Mouse (Mus musculus) stomach, postnatal 0 days (tissue): ENCODE results near the gene Hist1h2bg. TPM values are rescaled to one million over a fixed set of nuclear protein-coding genes. Genes with fewer than 3 reads are reported as not detected.

ENCODE experiments used
- ATAC-seq: fragments of 200-750 bp; cut with Nextera tagmentation; 2 replicates; pipeline ENCODE4 v1.8.0; 2017; ENCODE audit not compliant: low FRiP score, low TSS enrichment
- DNase-seq: peaks from one replicate; pipeline ENCODE4 v3.0.0-alpha.2; 2016; ENCODE audit warnings: low spot score
- H3K27ac ChIP-seq: fragments of 300-500 bp; sonication (generic); replicated peaks from 2 replicates; pipeline ENCODE4 v1.5.1; 2014; ENCODE audit warnings: mild to moderate bottlenecking, control low read depth
- H3K27me3 ChIP-seq: fragments of 300-500 bp; sonication (generic); 2 replicates; pipeline ENCODE4 v1.6.1; 2014; ENCODE audit warnings: low read length; ENCODE audit not compliant: control insufficient read depth, insufficient read depth
- H3K36me3 ChIP-seq: fragments of 300-500 bp; sonication (generic); 2 replicates; pipeline ENCODE4 v1.6.1; 2014; ENCODE audit warnings: low read length, mixed read lengths; ENCODE audit not compliant: control insufficient read depth, insufficient read depth
- H3K4me1 ChIP-seq: fragments of 300-500 bp; sonication (generic); replicated peaks from 2 replicates; pipeline ENCODE4 v1.6.1; 2014; ENCODE audit warnings: antibody characterized with exemption; ENCODE audit not compliant: control insufficient read depth, insufficient read depth
- H3K4me2 ChIP-seq: fragments of 300-500 bp; sonication (generic); replicated peaks from 2 replicates; pipeline ENCODE4 v1.6.1; 2014; ENCODE audit warnings: low read depth, mild to moderate bottlenecking, control low read depth, moderate library complexity
- H3K4me3 ChIP-seq: fragments of 300-500 bp; sonication (generic); 2 replicates; pipeline ENCODE4 v1.5.1; 2014; ENCODE audit warnings: low read depth, low read length, control low read depth
- H3K9ac ChIP-seq: fragments of 300-500 bp; sonication (generic); 2 replicates; pipeline ENCODE4 v1.6.1; 2014; ENCODE audit warnings: mild to moderate bottlenecking, low read length, control low read depth, mixed read lengths
- H3K9me3 ChIP-seq: fragments of 300-500 bp; sonication (generic); 2 replicates; pipeline ENCODE4 v1.6.1; 2016; ENCODE audit warnings: low read length; ENCODE audit not compliant: control insufficient read depth
- CTCF ChIP-seq: IDR thresholded peaks from 2 replicates; pipeline ENCODE4 v1.5.1; 2016; ENCODE audit warnings: antibody characterized with exemption, low read depth, mild to moderate bottlenecking, moderate library complexity
- EP300 ChIP-seq: optimal IDR thresholded peaks from 2 replicates; pipeline ENCODE3; 2016; ENCODE audit warnings: antibody characterized with exemption
- WGBS: fragments of 180-500 bp; shearing (Covaris S2); extraction: QIAGEN DNeasy Blood & Tissue Kit; methylation state at CpG from one replicate; pipeline ENCODE4 v1.1.7; 2014; 5-methylcytosine and 5-hydroxymethylcytosine counted together
- microRNA-seq: library from miRNA; unstranded; fragments of <30 nt; microRNA quantifications from one replicate; pipeline ENCODE4, GENCODE M21; 2016
- polyA plus RNA-seq: library from polyadenylated mRNA; unstranded; fragments of >200 nt; fragmentation: Nextera tagmentation; extraction: Ambion mirVana; gene quantifications from 2 replicates; pipeline ENCODE4 v1.2.1, GENCODE M21; 2015

The Hist1h2bg gene
- polyA plus RNA-seq, 1 experiment from 2014 or later: 10.5 TPM

- DNase-seq (no peak), ATAC-seq (no peak)
- TF ChIP-seq CTCF (no peak), EP300 (no peak)
- H3K27me3 ChIP-seq: no peaks in the 10 kb centered on the region
- no peaks in the 10 kb centered on the region for H3K9me3 ChIP-seq
- no peaks in the 10 kb centered on the region for H3K36me3 ChIP-seq
- H3K27ac ChIP-seq: no peak overlapping the region
- H3K9ac ChIP-seq: no peak overlapping the region
- H3K4me1 ChIP-seq: no peaks in the 10 kb centered on the region
- no peak overlapping the region for H3K4me3 ChIP-seq
- H3K4me2 ChIP-seq: no peak overlapping the region
- WGBS: 77% methylated on average over 4 of the region's 4 CpGs
Observed at GRCm38 (mm10) chr13:23609209-23609608, 38.0 kb downstream of the Hist1h2bg start.

- Histone ChIP-seq H3K4me1 (no peaks in the 10 kb centered on the region), H3K27ac (no peak overlapping the region), H3K4me2 (no peak overlapping the region), H3K27me3 (no peaks in the 10 kb centered on the region), H3K36me3 (no peaks in the 10 kb centered on the region), H3K9me3 (no peaks in the 10 kb centered on the region), H3K4me3 (no peak overlapping the region), H3K9ac (no peak overlapping the region)
- DNase-seq: no peak
- TF ChIP-seq CTCF (no peak), EP300 (no peak)
- no peak for ATAC-seq
Observed at GRCm38 (mm10) chr13:23609844-23610243, 38.6 kb downstream of the Hist1h2bg start.

GRCm38 (mm10) chr13:23610393-23610792 is 39.2 kb downstream of the Hist1h2bg start:
- Histone ChIP-seq H3K36me3 (no peaks in the 10 kb centered on the region), H3K4me3 (no peak overlapping the region), H3K27me3 (no peaks in the 10 kb centered on the region), H3K4me1 (no peaks in the 10 kb centered on the region), H3K27ac (no peak overlapping the region), H3K9me3 (no peaks in the 10 kb centered on the region), H3K4me2 (no peak overlapping the region), H3K9ac (no peak overlapping the region)
- DNase-seq (no peak), ATAC-seq (no peak)
- no peak for TF ChIP-seq EP300
- TF ChIP-seq CTCF: no peak
- WGBS: 69% methylated on average over 2 of the region's 2 CpGs

GRCm38 (mm10) chr13:23611638-23612037 is 40.4 kb downstream of the Hist1h2bg start:
- TF ChIP-seq CTCF (no peak), EP300 (no peak)
- ATAC-seq (no peak), DNase-seq (no peak)
- Histone ChIP-seq H3K4me2 (no peak overlapping the region), H3K9me3 (no peaks in the 10 kb centered on the region), H3K36me3 (no peaks in the 10 kb centered on the region), H3K27me3 (no peaks in the 10 kb centered on the region), H3K9ac (no peak overlapping the region), H3K4me1 (no peaks in the 10 kb centered on the region), H3K4me3 (no peak overlapping the region), H3K27ac (no peak overlapping the region)
- WGBS: 89% methylated on average over 3 of the region's 3 CpGs

GRCm38 (mm10) chr13:23620056-23620732 is 49.0 kb downstream of the Hist1h2bg start:
- Histone ChIP-seq H3K9me3 (no peaks in the 10 kb centered on the region), H3K27me3 (no peaks in the 10 kb centered on the region), H3K4me2 (peak overlapping the region; percentile 67), H3K4me1 (no peaks in the 10 kb centered on the region), H3K36me3 (no peaks in the 10 kb centered on the region), H3K27ac (peak overlapping the region; percentile 92), H3K4me3 (peak overlapping the region; percentile 59), H3K9ac (peak overlapping the region; percentile 59)
- DNase-seq (no peak), ATAC-seq (no peak)
- 44% methylated on average over 12 of the region's 12 CpGs for WGBS
- TF ChIP-seq CTCF (no peak), EP300 (no peak)

GRCm38 (mm10) chr13:23620733-23621531 is 49.7 kb downstream of the Hist1h2bg start, which contains the start of gene Hist1h2be:
Hist1h2be (minus strand) TSS chr13:23621124.
- H3K36me3 ChIP-seq: no peaks in the 10 kb centered on the region
- H3K4me1 ChIP-seq: no peaks in the 10 kb centered on the region
- no peaks in the 10 kb centered on the region for H3K27me3 ChIP-seq
- WGBS: under 1% methylated on average over 27 of the region's 27 CpGs
- no peaks in the 10 kb centered on the region for H3K9me3 ChIP-seq
- ATAC-seq (peak; percentile 85), DNase-seq (peak; percentile 72)
- TF ChIP-seq EP300: no peak
- H3K4me3 ChIP-seq: peak within 1 kb of the TSS; percentile 59
- peak within 1 kb of the TSS; percentile 92 for H3K27ac ChIP-seq
- peak within 1 kb of the TSS; percentile 67 for H3K4me2 ChIP-seq
- H3K9ac ChIP-seq: peak within 1 kb of the TSS; percentile 84

Small RNAs within 50 kb of the gene (microRNA-seq; reads per million reads assigned to microRNA genes)
- gene Gm44297 (not detected), gene Gm44359 (not detected), gene Gm44394 (not detected)

Other genes starting within 250 kb of the Hist1h2bg start
- gene Zfp322a, start 202.2 kb upstream of the Hist1h2bg start, polyA plus RNA-seq: 18.1 and 18.9 TPM in 2 replicates
- gene Abt1, start 147.5 kb upstream of the Hist1h2bg start, polyA plus RNA-seq: 7.1 and 7.4 TPM in 2 replicates
- 0.05 TPM in 1 of 2 replicates, not detected in the other for gene Btn1a1, start 105.5 kb upstream of the Hist1h2bg start, polyA plus RNA-seq
- 0.04 and 0.07 TPM in 2 replicates for gene Btn2a2, start 82.5 kb upstream of the Hist1h2bg start, polyA plus RNA-seq
- 13.7 and 18.3 TPM in 2 replicates for gene Hist1h4h, start 40.3 kb upstream of the Hist1h2bg start, polyA plus RNA-seq
- 4.5 and 8.9 TPM in 2 replicates for gene Hist1h2af, start 37.5 kb upstream of the Hist1h2bg start, polyA plus RNA-seq
- gene Hist1h3g, start 36.0 kb upstream of the Hist1h2bg start, polyA plus RNA-seq: 2.3 and 3.4 TPM in 2 replicates
- 0.30 and 0.62 TPM in 2 replicates for gene Hist1h2bh, start 28.0 kb upstream of the Hist1h2bg start, polyA plus RNA-seq
- 0.51 and 0.78 TPM in 2 replicates for gene Hist1h3f, start 27.3 kb upstream of the Hist1h2bg start, polyA plus RNA-seq
- gene Hist1h4f, start 19.7 kb upstream of the Hist1h2bg start, polyA plus RNA-seq: 0.38 TPM in 1 of 2 replicates, not detected in the other
- 0.22 and 0.34 TPM in 2 replicates for gene Hist1h1d, start 18.1 kb upstream of the Hist1h2bg start, polyA plus RNA-seq
- 1.6 and 3.3 TPM in 2 replicates for gene Hist1h3e, start 9.0 kb upstream of the Hist1h2bg start, polyA plus RNA-seq
- gene Hist1h2ae, start 176 bp upstream of the Hist1h2bg start, polyA plus RNA-seq: 15.3 and 29.5 TPM in 2 replicates
- 1.1 and 3.2 TPM in 2 replicates for gene Hist1h2bf, start 2.8 kb downstream of the Hist1h2bg start, polyA plus RNA-seq
- 0.67 and 0.79 TPM in 2 replicates for gene Hist1h2ad, start 3.0 kb downstream of the Hist1h2bg start, polyA plus RNA-seq
- 1.7 and 4.2 TPM in 2 replicates for gene Hist1h3d, start 4.4 kb downstream of the Hist1h2bg start, polyA plus RNA-seq
- gene Hist1h4d, start 10.2 kb downstream of the Hist1h2bg start, polyA plus RNA-seq: 32.0 and 48.7 TPM in 2 replicates
- gene Hist1h2be, start 49.7 kb downstream of the Hist1h2bg start, polyA plus RNA-seq: 0.64 and 0.73 TPM in 2 replicates
- gene Hist1h1e, start 51.2 kb downstream of the Hist1h2bg start, polyA plus RNA-seq: 5.9 and 9.1 TPM in 2 replicates
- 0.57 and 0.74 TPM in 2 replicates for gene Hist1h2ac, start 112.6 kb downstream of the Hist1h2bg start, polyA plus RNA-seq
- gene Hist1h2bc, start 112.8 kb downstream of the Hist1h2bg start, polyA plus RNA-seq: 105 and 115 TPM in 2 replicates
- not detected in 2 replicates for gene Hist1h1t, start 124.4 kb downstream of the Hist1h2bg start, polyA plus RNA-seq
- 2.1 and 3.2 TPM in 2 replicates for gene Hist1h4c, start 127.1 kb downstream of the Hist1h2bg start, polyA plus RNA-seq
- 11.2 and 12.9 TPM in 2 replicates for gene Hfe, start 139.5 kb downstream of the Hist1h2bg start, polyA plus RNA-seq
- 96.1 and 104 TPM in 2 replicates for gene Hist1h1c, start 167.4 kb downstream of the Hist1h2bg start, polyA plus RNA-seq
- 1.2 and 1.8 TPM in 2 replicates for gene Hist1h3c, start 174.2 kb downstream of the Hist1h2bg start, polyA plus RNA-seq
- gene Hist1h2bb, start 175.3 kb downstream of the Hist1h2bg start, polyA plus RNA-seq: 0.40 and 0.91 TPM in 2 replicates
- gene Hist1h2ab, start 179.7 kb downstream of the Hist1h2bg start, polyA plus RNA-seq: 7.3 and 15.7 TPM in 2 replicates
- gene Hist1h3b, start 180.9 kb downstream of the Hist1h2bg start, polyA plus RNA-seq: 3.9 and 6.7 TPM in 2 replicates
- 0.46 and 2.0 TPM in 2 replicates for gene Hist1h4b, start 185.6 kb downstream of the Hist1h2bg start, polyA plus RNA-seq
- gene Hist1h4a, start 189.8 kb downstream of the Hist1h2bg start, polyA plus RNA-seq: 0.34 and 0.80 TPM in 2 replicates
- gene Hist1h3a, start 191.0 kb downstream of the Hist1h2bg start, polyA plus RNA-seq: 1.9 and 3.7 TPM in 2 replicates
- 0.64 and 1.4 TPM in 2 replicates for gene Hist1h1a, start 192.3 kb downstream of the Hist1h2bg start, polyA plus RNA-seq
- 0.18 and 0.29 TPM in 2 replicates for gene Trim38, start 198.5 kb downstream of the Hist1h2bg start, polyA plus RNA-seq
- 0.59 and 0.61 TPM in 2 replicates for gene Slc17a2, start 235.6 kb downstream of the Hist1h2bg start, polyA plus RNA-seq